Mouse (Mus musculus) spleen, adult 2 months (tissue): Measurements from ENCODE around the gene Shisa2. TPM values are rescaled to one million over a fixed set of nuclear protein-coding genes. Genes with fewer than 3 reads are reported as not detected.

ENCODE experiments used
- DNase-seq, 2 experiments: peaks; one replicate each; pipeline versions ENCODE4 v3.0.0 to v3.0.0-alpha.2; 2012 to 2021; ENCODE audit warnings: low spot score in 2 of 2, low read depth in 1 of 2
- H3K27ac ChIP-seq: fragments of 200-500 bp; 2 replicates; pipeline ENCODE4 v1.5.1; 2012; ENCODE audit warnings: low read length, inconsistent platforms; ENCODE audit not compliant: insufficient read depth
- H3K27me3 ChIP-seq: fragments of 200-500 bp; 2 replicates; pipeline ENCODE4 v1.6.1; 2012; ENCODE audit warnings: mild to moderate bottlenecking, moderate library complexity, low read length, inconsistent platforms; ENCODE audit not compliant: control insufficient read depth, insufficient read depth
- H3K36me3 ChIP-seq: fragments of 200-500 bp; 2 replicates; pipeline ENCODE4 v1.6.1; 2012; ENCODE audit warnings: mild to moderate bottlenecking, low read length, inconsistent platforms; ENCODE audit not compliant: control insufficient read depth, insufficient read depth
- H3K4me1 ChIP-seq: fragments of 200-500 bp; 2 replicates; pipeline ENCODE4 v1.6.1; 2011; ENCODE audit warnings: inconsistent platforms; ENCODE audit not compliant: control insufficient read depth, insufficient read depth, insufficient read length
- H3K4me3 ChIP-seq: fragments of 200-500 bp; 2 replicates; pipeline ENCODE4 v1.5.1; 2011; ENCODE audit warnings: mild to moderate bottlenecking, inconsistent platforms; ENCODE audit not compliant: insufficient read depth, insufficient read length; ENCODE audit errors: extremely low read depth
- CTCF ChIP-seq: fragments of 200-500 bp; IDR thresholded peaks from 2 replicates; pipeline ENCODE4 v1.5.1; 2011; ENCODE audit warnings: mild to moderate bottlenecking, inconsistent platforms; ENCODE audit not compliant: insufficient read depth, insufficient read length, insufficient replicate concordance; ENCODE audit errors: extremely low read depth
- POLR2A ChIP-seq: fragments of 200-500 bp; IDR thresholded peaks from 2 replicates; pipeline ENCODE4 v1.6.1; 2011; ENCODE audit warnings: low read depth, low read length, inconsistent platforms
- WGBS: fragments of 180-500 bp; shearing (Covaris S2); methylation state at CpG from one replicate; pipeline ENCODE4 v1.1.7; 2018; 5-methylcytosine and 5-hydroxymethylcytosine counted together
- polyA plus RNA-seq: library from polyadenylated mRNA; depleted of rRNA; stranded (reverse); fragments of >200 nt; gene quantifications from 2 replicates; pipeline ENCODE4 v1.2.3, GENCODE M21; 2012; rRNA removed

Gene Shisa2
- 9.9 and 15.2 TPM in 2 replicates for polyA plus RNA-seq

- Histone ChIP-seq H3K27me3 (peaks cover 9% of the 10 kb centered on the region), H3K4me3 (peak within 1 kb of the TSS; percentile 38), H3K36me3 (no peaks in the 10 kb centered on the region), H3K27ac (0 out of 2 replicates have a peak within 1 kb of the TSS, but pooled peaks have one; percentile 18), H3K4me1 (peaks cover 4% of the 10 kb centered on the region; the same call in 1 of the 2 replicates)
- no peak for TF ChIP-seq POLR2A
- no peak for TF ChIP-seq CTCF
- under 1% methylated on average over 65 of the region's 65 CpGs for WGBS
- DNase-seq, result peak in 1 of 2 experiments; percentile 9
Measured at GRCm38 (mm10) chr14:59625158-59625805, at the start of gene Shisa2. Gene Shisa2 (plus strand): TSS chr14:59625308.

- TF ChIP-seq CTCF (no peak), POLR2A (no peak)
- no peaks in the 10 kb centered on the region for H3K27me3 ChIP-seq
- WGBS, result 85% methylated on average over 5 of the region's 5 CpGs
- no peaks in the 10 kb centered on the region for H3K4me1 ChIP-seq
- H3K27ac ChIP-seq, result no peak overlapping the region
- H3K4me3 ChIP-seq, result no peak overlapping the region
- DNase-seq, result no peak
- H3K36me3 ChIP-seq, result peaks cover 29% of the 10 kb centered on the region
Measured at GRCm38 (mm10) chr14:59576385-59576784, 48.7 kb upstream of the Shisa2 start.

GRCm38 (mm10) chr14:59590614-59591013, 34.5 kb upstream of the Shisa2 start:
- Histone ChIP-seq H3K36me3 (peaks cover 25% of the 10 kb centered on the region), H3K27me3 (no peaks in the 10 kb centered on the region), H3K4me3 (no peak overlapping the region), H3K27ac (no peak overlapping the region), H3K4me1 (no peaks in the 10 kb centered on the region)
- peak; percentile 7 to 23 for DNase-seq
- WGBS, result 77% methylated on average over 1 of the region's 1 CpGs
- TF ChIP-seq POLR2A, result no peak
- TF ChIP-seq CTCF, result no peak

- no peaks in the 10 kb centered on the region for H3K27me3 ChIP-seq
- TF ChIP-seq POLR2A (no peak), CTCF (no peak)
- H3K4me3 ChIP-seq, result no peak overlapping the region
- peaks cover 19% of the 10 kb centered on the region for H3K36me3 ChIP-seq
- no peak overlapping the region for H3K27ac ChIP-seq
- WGBS, result 88% methylated on average over 8 of the region's 8 CpGs
- no peak for DNase-seq
- H3K4me1 ChIP-seq, result peaks cover 2% of the 10 kb centered on the region; the same call in 1 of the 2 replicates
Measured at GRCm38 (mm10) chr14:59591901-59592300, 33.2 kb upstream of the Shisa2 start.

GRCm38 (mm10) chr14:59592593-59592992, 32.5 kb upstream of the Shisa2 start:
- TF ChIP-seq CTCF (no peak), POLR2A (no peak)
- Histone ChIP-seq H3K27ac (no peak overlapping the region), H3K36me3 (peaks cover 19% of the 10 kb centered on the region), H3K4me3 (no peak overlapping the region), H3K27me3 (no peaks in the 10 kb centered on the region), H3K4me1 (peaks cover 7% of the 10 kb centered on the region; the same call in 1 of the 2 replicates)
- no peak for DNase-seq
- WGBS, result 95% methylated on average over 3 of the region's 3 CpGs

GRCm38 (mm10) chr14:59594988-59595387, 30.1 kb upstream of the Shisa2 start:
- Histone ChIP-seq H3K27me3 (no peaks in the 10 kb centered on the region), H3K27ac (no peak overlapping the region), H3K36me3 (peaks cover 5% of the 10 kb centered on the region), H3K4me3 (no peak overlapping the region), H3K4me1 (peaks cover 7% of the 10 kb centered on the region; the same call in 1 of the 2 replicates)
- no peak for DNase-seq
- WGBS, result 90% methylated on average over 3 of the region's 3 CpGs
- TF ChIP-seq POLR2A, result no peak
- no peak for TF ChIP-seq CTCF
